Mouse (Mus musculus): Measurements from ENCODE around the gene 4930544G11Rik.

Gene 4930544G11Rik

GRCm38 (mm10) chr6:65952309-65952708 is at the start of gene 4930544G11Rik:
TSS of gene 4930544G11Rik (plus strand) at chr6:65952609.
- DNase-seq: no peak

DNA sequence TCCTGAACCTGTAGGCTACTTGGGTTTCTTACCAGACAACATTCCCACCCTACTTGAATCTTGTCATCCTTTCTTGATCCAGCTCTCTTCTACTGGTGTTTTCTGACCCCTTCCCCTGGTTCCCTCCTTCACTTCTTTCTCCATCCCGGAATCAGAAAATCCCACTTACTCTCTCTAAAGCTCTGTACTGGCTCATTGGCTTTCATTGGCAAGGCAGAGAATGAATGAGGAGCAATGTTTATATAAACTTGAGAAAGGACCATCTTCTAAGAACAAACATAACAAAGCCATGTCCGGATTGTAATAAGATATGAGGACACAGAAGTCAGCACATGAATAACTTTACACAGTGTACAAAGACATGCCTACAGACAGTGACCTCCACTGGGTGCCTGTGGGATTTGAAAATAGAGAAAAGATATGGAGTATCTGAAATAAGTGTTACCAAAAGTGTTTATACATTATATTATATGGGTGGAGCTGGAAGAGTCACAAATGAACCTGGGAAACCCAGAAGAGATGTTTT is 45.7 kb upstream of the 4930544G11Rik start:
- no peak for DNase-seq

DNA sequence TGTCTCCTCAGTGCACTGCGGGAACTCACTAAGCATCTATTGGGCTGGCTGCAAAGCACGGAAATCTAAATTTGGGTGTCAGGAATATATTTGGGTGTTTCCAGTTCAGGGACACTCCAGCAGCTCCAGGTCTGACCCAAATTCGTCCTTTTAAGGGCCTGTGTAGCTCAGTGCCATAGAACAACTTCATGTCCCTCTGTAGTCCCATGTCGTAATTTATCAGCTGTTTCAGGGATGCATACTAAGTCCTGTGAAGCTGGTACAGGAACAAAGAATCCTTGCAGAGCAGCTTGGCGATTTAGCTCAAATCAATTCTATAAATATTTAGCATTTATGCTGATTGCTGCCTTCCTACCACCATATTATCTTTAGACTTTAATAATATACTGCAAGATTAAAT is 37.0 kb upstream of the 4930544G11Rik start:
- DNase-seq: no peak

GRCm38 (mm10) chr6:65921703-65922102 is 30.7 kb upstream of the 4930544G11Rik start:
- no peak for DNase-seq

DNA sequence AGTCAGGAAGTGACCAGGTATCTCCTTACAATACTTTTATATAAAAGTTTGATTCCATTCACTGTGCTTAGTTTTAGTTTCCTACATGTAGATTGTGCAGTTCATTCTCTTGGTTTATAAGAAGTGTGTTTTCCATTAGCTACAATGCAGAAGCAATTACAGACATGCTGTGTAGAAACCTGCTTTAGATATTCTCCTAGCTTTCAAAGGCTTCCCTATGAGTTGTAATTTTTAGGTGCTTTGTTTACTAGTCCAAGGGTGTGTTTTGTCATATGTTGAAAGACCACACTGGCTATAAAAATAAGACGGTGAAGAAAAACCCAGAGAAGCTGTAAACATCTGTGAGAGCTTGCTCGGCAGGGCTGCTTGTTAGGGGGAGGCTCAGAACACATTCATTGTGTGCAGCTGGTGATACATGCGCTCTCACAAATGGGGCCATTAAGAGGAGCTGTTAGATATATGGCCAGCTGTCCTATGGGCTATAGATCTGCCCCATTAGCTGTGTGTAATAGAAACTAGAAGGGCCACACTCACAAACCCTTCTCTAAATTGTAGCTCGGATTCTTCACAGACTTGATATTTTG is 28.8 kb upstream of the 4930544G11Rik start:
- DNase-seq: no peak

DNA sequence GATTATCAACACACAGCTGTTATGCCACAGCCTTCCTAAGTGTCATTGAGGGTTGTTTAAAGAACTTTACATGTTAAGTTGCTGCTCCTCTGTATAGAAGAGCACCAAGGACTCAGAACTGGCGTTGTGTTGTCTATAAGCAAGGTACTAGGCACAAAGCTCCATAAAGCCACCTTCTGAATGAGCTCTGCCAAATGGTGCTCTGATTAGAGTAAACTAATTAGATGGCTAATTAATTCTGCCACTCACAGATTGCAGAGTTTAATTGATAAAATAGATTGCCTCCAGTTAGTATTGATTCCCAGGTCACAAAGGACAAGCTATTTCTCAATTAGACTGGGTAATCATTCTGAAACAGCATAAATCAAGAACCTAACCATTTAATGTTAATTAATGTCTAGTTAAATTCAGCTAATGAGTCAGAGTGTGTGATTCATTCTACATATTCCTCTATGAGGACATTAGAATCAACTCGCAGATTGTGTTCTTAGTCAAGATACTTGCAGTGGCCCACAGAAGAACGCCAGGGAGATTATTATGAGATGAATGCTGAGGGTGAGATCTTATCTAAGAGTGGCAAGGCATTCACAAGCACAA is 26.6 kb upstream of the 4930544G11Rik start:
- no peak for DNase-seq

GRCm38 (mm10) chr6:65930523-65930922 is 21.9 kb upstream of the 4930544G11Rik start:
- no peak for DNase-seq

- no peak for DNase-seq
Measured at GRCm38 (mm10) chr6:65932776-65933175, 19.6 kb upstream of the 4930544G11Rik start.

GRCm38 (mm10) chr6:65933177-65933576 is 19.2 kb upstream of the 4930544G11Rik start:
- no peak for DNase-seq

DNA sequence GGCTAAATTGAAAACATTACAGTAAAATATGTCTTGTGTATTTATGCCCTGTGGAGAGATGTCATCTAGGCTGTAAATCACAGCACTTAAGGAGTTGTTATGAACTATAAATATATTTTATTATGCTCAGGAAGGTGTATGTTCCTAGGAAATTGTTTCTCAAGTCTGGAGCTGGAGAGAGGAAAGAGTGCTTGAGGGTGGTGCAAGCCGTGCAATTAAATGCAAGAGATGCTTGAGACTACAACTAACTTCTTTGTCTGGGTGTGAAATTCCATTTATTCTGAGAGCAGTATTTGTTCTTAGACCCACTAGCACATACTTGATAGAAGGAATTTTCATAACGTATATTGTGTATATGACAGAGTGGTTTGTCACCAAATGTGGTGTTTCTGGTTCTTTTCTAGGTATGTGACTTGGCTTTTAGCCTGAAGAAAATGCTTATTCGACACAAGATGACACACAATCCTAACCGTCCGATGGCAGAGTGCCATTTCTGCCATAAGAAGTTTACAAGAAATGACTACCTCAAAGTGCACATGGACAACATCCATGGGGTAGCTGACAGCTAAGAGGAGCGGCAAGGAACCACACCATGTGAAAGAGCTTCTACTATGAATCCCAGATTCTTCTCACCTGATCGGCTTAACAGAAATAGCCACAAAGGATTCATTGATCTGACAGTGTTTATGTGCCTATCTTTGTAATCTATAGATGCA is 16.7 kb upstream of the 4930544G11Rik start:
- DNase-seq: no peak

DNA sequence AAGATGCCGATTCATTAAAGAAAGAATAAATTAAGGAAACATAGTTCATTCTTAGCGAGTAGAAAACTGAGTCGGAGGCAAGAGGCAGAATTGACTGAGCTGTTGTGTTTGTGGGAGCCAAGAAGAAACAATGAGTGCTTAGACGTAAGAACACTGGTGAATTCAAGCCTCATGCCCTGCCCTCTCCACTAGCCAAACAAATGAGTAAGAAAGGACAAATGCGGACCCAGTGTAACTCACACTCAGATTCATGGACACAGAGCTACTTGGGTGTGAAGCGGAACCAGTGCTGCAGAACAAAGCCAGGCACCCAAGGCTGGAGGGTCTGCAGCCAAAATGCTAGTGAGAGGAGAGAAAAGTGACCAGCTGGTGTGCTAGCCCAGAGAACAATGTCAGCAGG is 1.9 kb upstream of the 4930544G11Rik start:
- DNase-seq: no peak

- no peak for DNase-seq
Measured at GRCm38 (mm10) chr6:65969386-65970111, 17.1 kb downstream of the 4930544G11Rik start.

- DNase-seq: no peak
Measured at GRCm38 (mm10) chr6:65970410-65970809, 18.0 kb downstream of the 4930544G11Rik start.

DNA sequence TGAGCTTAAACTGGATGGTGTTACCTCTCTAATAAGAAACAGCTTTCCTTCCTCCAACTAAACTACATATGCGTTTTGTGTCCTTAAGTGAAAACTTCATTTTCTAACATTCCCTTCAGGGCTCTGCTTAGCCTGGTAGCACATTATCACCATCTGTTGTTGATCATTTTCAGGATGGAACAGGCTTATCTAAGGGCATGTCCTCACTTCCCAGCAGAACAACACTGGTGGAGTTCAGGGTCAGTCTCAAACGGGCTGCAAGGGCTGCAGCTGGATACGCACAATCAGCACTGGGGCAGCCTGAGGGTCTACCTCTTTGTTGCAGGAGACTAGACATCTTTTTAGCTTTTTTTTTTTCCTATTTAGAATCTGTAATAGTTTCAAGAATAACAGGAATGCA is 39.7 kb downstream of the 4930544G11Rik start:
- no peak for DNase-seq

- DNase-seq: no peak
Measured at GRCm38 (mm10) chr6:65998343-65998742, 45.9 kb downstream of the 4930544G11Rik start.

Data from thymus, postnatal 4 days (tissue).